ENCODE assay signal across 22 mouse cellular contexts in the genomic region with DNA sequence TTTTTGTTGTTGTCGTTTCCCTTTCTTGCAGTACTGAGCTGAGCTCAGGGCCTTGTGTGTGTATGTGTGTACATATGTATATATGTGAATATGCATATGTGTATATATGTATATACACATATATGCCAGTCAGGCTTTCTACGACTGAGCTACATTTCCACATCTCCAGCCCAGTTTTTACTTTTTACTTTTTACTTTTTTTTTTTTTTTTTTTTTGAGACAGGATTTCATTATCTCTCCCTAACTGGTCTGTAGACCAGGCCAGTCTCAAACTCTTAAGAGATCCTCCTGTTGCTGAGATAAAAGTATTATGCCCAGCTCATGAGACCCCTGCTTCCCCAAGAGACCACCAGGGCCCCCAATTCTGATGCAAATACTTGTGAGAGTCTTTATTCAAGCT. TPM values are rescaled to one million over a fixed set of nuclear protein-coding genes. Genes with fewer than 3 reads are reported as not detected.
DNase-seq lines count a peak whose midpoint lies in the region; ATAC-seq and TF ChIP-seq lines count a peak whose summit lies in the region.
"Had no signal": no experiment of that assay in that cellular context is flagged by ENCODE, and none has a peak within 500 bp of the region (broad histone marks: within the 10 kb centered on the region; RNA-seq: fewer than 3 reads in every experiment).

No protein-coding gene starts in this region.

- no peak for DNase-seq in heart, postnatal 14 days
- DNase-seq in liver, embryonic 13.5 days: no peak
- DNase-seq in liver, postnatal 0 days: no peak
- DNase-seq: adrenal gland, adult 8-10 months; adrenal gland, postnatal 36 days; cerebellum, adult 8-10 months; cerebellum, postnatal 14 days; embryo, embryonic 11 days; gastrocnemius, adult 2 months; gastrocnemius, postnatal 25 days; heart, postnatal 4 days had no signal

- no peak overlapping the region for H3K4me3 ChIP-seq in heart, embryonic 13.5 days
- no peak overlapping the region for H3K4me3 ChIP-seq in liver, embryonic 13.5 days (replicated peaks)
- H3K4me3 ChIP-seq in liver, postnatal 0 days (ENCODE audit: low read depth, low read length): no peak overlapping the region
- no peak overlapping the region for H3K4me3 ChIP-seq in ES-Bruce4 (ENCODE audit: low read depth, low read length)
- no peak overlapping the region for H3K4me3 ChIP-seq in liver, embryonic 16.5 days (ENCODE audit: low read depth, low read length)
- H3K4me3 ChIP-seq: embryonic facial prominence, embryonic 15.5 days; erythroblast, embryonic 14.5 days; gastrocnemius, adult 2 months had no signal

- H3K4me2 ChIP-seq in heart, embryonic 13.5 days: no peak overlapping the region
- no peak overlapping the region for H3K4me2 ChIP-seq in liver, embryonic 13.5 days
- H3K4me2 ChIP-seq in liver, postnatal 0 days (ENCODE audit: low read depth, low read length): no peak overlapping the region
- no peak overlapping the region for H3K4me2 ChIP-seq in liver, embryonic 16.5 days (ENCODE audit: low read depth, low read length)
- H3K4me2 ChIP-seq: embryonic facial prominence, embryonic 15.5 days had no signal

- no peaks in the 10 kb centered on the region for H3K9me3 ChIP-seq in heart, embryonic 13.5 days
- H3K9me3 ChIP-seq in liver, embryonic 13.5 days (replicated peaks): no peaks in the 10 kb centered on the region
- no peaks in the 10 kb centered on the region for H3K9me3 ChIP-seq in liver, postnatal 0 days (ENCODE audit: low read length)
- H3K9me3 ChIP-seq in ES-Bruce4 (replicated peaks; ENCODE audit: control insufficient read depth, insufficient read depth, low read length, poor library complexity, severe bottlenecking): no peaks in the 10 kb centered on the region
- H3K9me3 ChIP-seq in liver, embryonic 16.5 days (replicated peaks; ENCODE audit: control insufficient read depth, low read length): no peaks in the 10 kb centered on the region
- H3K9me3 ChIP-seq: embryonic facial prominence, embryonic 15.5 days; forebrain, embryonic 10.5 days; hindbrain, embryonic 12.5 days had no signal

- TF ChIP-seq CTCF in liver, postnatal 0 days (IDR thresholded peaks at IDR 0.05; ENCODE audit: low read depth): no peak
- no peak for TF ChIP-seq CTCF in ES-Bruce4 (IDR thresholded peaks at IDR 0.05; ENCODE audit: low read depth, low read length)

- no peak for ATAC-seq in heart, embryonic 13.5 days (ENCODE audit: extremely low read depth, insufficient number of reproducible peaks, low FRiP score, low TSS enrichment)
- ATAC-seq in liver, embryonic 13.5 days (ENCODE audit: low read depth): no peak
- ATAC-seq in liver, postnatal 0 days: no peak
- ATAC-seq in liver, embryonic 16.5 days (ENCODE audit: low read depth): no peak
- ATAC-seq: forebrain, embryonic 14.5 days had no signal

- TF ChIP-seq EP300 in liver, postnatal 0 days (IDR thresholded peaks at IDR 0.05; ENCODE audit: low read depth): no peak
- TF ChIP-seq EP300 in ES-Bruce4 (IDR thresholded peaks at IDR 0.05; ENCODE audit: insufficient read depth, low read depth, low read length): no peak

- H3K27me3 ChIP-seq in heart, embryonic 13.5 days (replicated peaks): no peaks in the 10 kb centered on the region
- H3K27me3 ChIP-seq in liver, embryonic 13.5 days: no peaks in the 10 kb centered on the region
- H3K27me3 ChIP-seq in liver, postnatal 0 days (ENCODE audit: insufficient read depth, low read length): peaks cover 8% of the 10 kb centered on the region; the same call in 1 of the 2 replicates
- H3K27me3 ChIP-seq in ES-Bruce4 (ENCODE audit: control insufficient read depth, insufficient read depth, low read length, poor library complexity, severe bottlenecking): no peaks in the 10 kb centered on the region
- H3K27me3 ChIP-seq in liver, embryonic 16.5 days (ENCODE audit: control insufficient read depth, insufficient read depth, low read depth, low read length): no peaks in the 10 kb centered on the region
- H3K27me3 ChIP-seq: CH12.LX; embryonic facial prominence, embryonic 15.5 days; hindbrain, embryonic 12.5 days had no signal

- WGBS in heart, embryonic 13.5 days: 81% methylated on average over 2 of the region's 2 CpGs
- 55% methylated on average over 2 of the region's 2 CpGs for WGBS in liver, embryonic 13.5 days (ENCODE audit: insufficient replicate concordance)
- WGBS in liver, postnatal 0 days (ENCODE audit: insufficient replicate concordance): 70% methylated on average over 2 of the region's 2 CpGs
- WGBS in liver, embryonic 16.5 days (ENCODE audit: insufficient replicate concordance): 50% methylated on average over 2 of the region's 2 CpGs

- no peak overlapping the region for H3K9ac ChIP-seq in heart, embryonic 13.5 days
- 0 out of 2 replicates have a peak overlapping the region, but pooled peaks have one; percentile 62 for H3K9ac ChIP-seq in liver, embryonic 13.5 days
- H3K9ac ChIP-seq in liver, postnatal 0 days (replicated peaks): no peak overlapping the region
- no peak overlapping the region for H3K9ac ChIP-seq in ES-Bruce4 (ENCODE audit: low read depth, poor library complexity, severe bottlenecking)
- H3K9ac ChIP-seq in liver, embryonic 16.5 days (ENCODE audit: low read depth, low read length): no peak overlapping the region
- H3K9ac ChIP-seq: embryonic facial prominence, embryonic 15.5 days; hindbrain, embryonic 12.5 days had no signal

- H3K27ac ChIP-seq in heart, embryonic 13.5 days (replicated peaks): peak overlapping the region; percentile 42
- peak overlapping the region; percentile 59 for H3K27ac ChIP-seq in liver, embryonic 13.5 days
- H3K27ac ChIP-seq in liver, postnatal 0 days (ENCODE audit: low read depth): no peak overlapping the region; the same call in 1 of the 2 replicates
- H3K27ac ChIP-seq in ES-Bruce4 (ENCODE audit: insufficient read depth, low read length): peak overlapping the region; percentile 67
- H3K27ac ChIP-seq in liver, embryonic 16.5 days (ENCODE audit: low read length): peak overlapping the region; percentile 60
- H3K27ac ChIP-seq: embryonic facial prominence, embryonic 15.5 days; forebrain, embryonic 10.5 days; gastrocnemius, adult 2 months; hindbrain, embryonic 12.5 days had no signal

- intact Hi-C loops in heart, postnatal 14 days (cut with DNase I): no loop called here

- no peak for TF ChIP-seq POLR2A in ES-Bruce4 (IDR thresholded peaks at IDR 0.05; ENCODE audit: insufficient read depth, low read length)

- peaks cover 36% of the 10 kb centered on the region for H3K4me1 ChIP-seq in heart, embryonic 13.5 days
- peaks cover 65% of the 10 kb centered on the region for H3K4me1 ChIP-seq in liver, embryonic 13.5 days (replicated peaks)
- H3K4me1 ChIP-seq in liver, postnatal 0 days (ENCODE audit: insufficient read depth): peaks cover 21% of the 10 kb centered on the region
- H3K4me1 ChIP-seq in ES-Bruce4 (ENCODE audit: control insufficient read depth, insufficient read depth, low read length): no peaks in the 10 kb centered on the region
- peaks cover 34% of the 10 kb centered on the region for H3K4me1 ChIP-seq in liver, embryonic 16.5 days (ENCODE audit: control insufficient read depth, low read depth, low read length)
- H3K4me1 ChIP-seq: embryonic facial prominence, embryonic 15.5 days had no signal

- H3K36me3 ChIP-seq in heart, embryonic 13.5 days: no peaks in the 10 kb centered on the region
- no peaks in the 10 kb centered on the region for H3K36me3 ChIP-seq in liver, embryonic 13.5 days
- H3K36me3 ChIP-seq in liver, postnatal 0 days (replicated peaks; ENCODE audit: insufficient read depth, low read length): no peaks in the 10 kb centered on the region
- H3K36me3 ChIP-seq in ES-Bruce4 (ENCODE audit: control insufficient read depth, insufficient read depth, low read length, poor library complexity, severe bottlenecking): no peaks in the 10 kb centered on the region
- no peaks in the 10 kb centered on the region for H3K36me3 ChIP-seq in liver, embryonic 16.5 days (ENCODE audit: control insufficient read depth, insufficient read depth)
- H3K36me3 ChIP-seq: embryonic facial prominence, embryonic 15.5 days; forebrain, embryonic 10.5 days; hindbrain, embryonic 12.5 days had no signal

RNA-seq across cellular contexts. Expression of a gene that starts 1.0 kb away (rescaled TPM):
- 13.4 and 15.1 TPM in 2 replicates for polyA plus RNA-seq in heart, embryonic 13.5 days (2015; fragmentation: Nextera tagmentation; extraction: Ambion mirVana)
- 1 to 10 TPM in 1 of 2 experiments, under 1 TPM in 1; 0.72 to 1.2 TPM for total RNA-seq in heart, postnatal 14 days (2021)
- polyA plus RNA-seq in liver, embryonic 13.5 days (2015; fragmentation: Nextera tagmentation; extraction: Ambion mirVana): 1.6 and 1.7 TPM in 2 replicates
- 1.5 and 2.2 TPM in 2 replicates for polyA plus RNA-seq in liver, postnatal 0 days (2015; fragmentation: Nextera tagmentation; extraction: Ambion mirVana)
- 16.4 and 20.6 TPM in 2 replicates for polyA plus RNA-seq in ES-Bruce4 (2011; ENCODE audit: insufficient read depth, insufficient read length, low read depth, missing spikeins)
- 2.9 and 3.1 TPM in 2 replicates for polyA plus RNA-seq in liver, embryonic 16.5 days (2015; fragmentation: Nextera tagmentation; extraction: Ambion mirVana)
- total RNA-seq: CH12.LX; gastrocnemius, adult 2 months; granulocyte monocyte progenitor cell, adult 5-6 weeks had no signal

RNA-seq across cellular contexts. Expression of a gene that starts 13.5 kb away (rescaled TPM):
- polyA plus RNA-seq in heart, embryonic 13.5 days (2015; fragmentation: Nextera tagmentation; extraction: Ambion mirVana): 9.7 and 10.1 TPM in 2 replicates
- total RNA-seq in heart, postnatal 14 days (2021): 1 to 10 TPM; 9.2 to 9.3 TPM
- polyA plus RNA-seq in liver, embryonic 13.5 days (2015; fragmentation: Nextera tagmentation; extraction: Ambion mirVana): 14.8 and 16.4 TPM in 2 replicates
- 18.6 and 19.4 TPM in 2 replicates for polyA plus RNA-seq in liver, postnatal 0 days (2015; fragmentation: Nextera tagmentation; extraction: Ambion mirVana)
- 9.6 and 10.9 TPM in 2 replicates for polyA plus RNA-seq in ES-Bruce4 (2011; ENCODE audit: insufficient read depth, insufficient read length, low read depth, missing spikeins)
- 15.9 and 17.2 TPM in 2 replicates for polyA plus RNA-seq in liver, embryonic 16.5 days (2015; fragmentation: Nextera tagmentation; extraction: Ambion mirVana)

RNA-seq across cellular contexts. Expression of a gene that starts 18.9 kb away (rescaled TPM):
- 64.8 and 67.1 TPM in 2 replicates for polyA plus RNA-seq in heart, embryonic 13.5 days (2015; fragmentation: Nextera tagmentation; extraction: Ambion mirVana)
- total RNA-seq in heart, postnatal 14 days (2021): 10 to 100 TPM; 41.4 to 49.9 TPM
- polyA plus RNA-seq in liver, embryonic 13.5 days (2015; fragmentation: Nextera tagmentation; extraction: Ambion mirVana): 35.2 and 36.5 TPM in 2 replicates
- polyA plus RNA-seq in liver, postnatal 0 days (2015; fragmentation: Nextera tagmentation; extraction: Ambion mirVana): 14.7 and 16.6 TPM in 2 replicates
- 69.4 and 88.5 TPM in 2 replicates for polyA plus RNA-seq in ES-Bruce4 (2011; ENCODE audit: insufficient read depth, insufficient read length, low read depth, missing spikeins)
- polyA plus RNA-seq in liver, embryonic 16.5 days (2015; fragmentation: Nextera tagmentation; extraction: Ambion mirVana): 23.4 and 24.6 TPM in 2 replicates

RNA-seq across cellular contexts. Expression of a gene that starts 20.9 kb away (rescaled TPM):
- polyA plus RNA-seq in heart, embryonic 13.5 days (2015; fragmentation: Nextera tagmentation; extraction: Ambion mirVana): 1.4 and 1.6 TPM in 2 replicates
- 1 to 10 TPM; 2.2 to 2.9 TPM for total RNA-seq in heart, postnatal 14 days (2021)
- polyA plus RNA-seq in liver, embryonic 13.5 days (2015; fragmentation: Nextera tagmentation; extraction: Ambion mirVana): 1.4 and 1.7 TPM in 2 replicates
- polyA plus RNA-seq in liver, postnatal 0 days (2015; fragmentation: Nextera tagmentation; extraction: Ambion mirVana): 0.99 and 1.6 TPM in 2 replicates
- polyA plus RNA-seq in ES-Bruce4 (2011; ENCODE audit: insufficient read depth, insufficient read length, low read depth, missing spikeins): 9.8 and 14.1 TPM in 2 replicates
- polyA plus RNA-seq in liver, embryonic 16.5 days (2015; fragmentation: Nextera tagmentation; extraction: Ambion mirVana): 0.71 and 1.0 TPM in 2 replicates
- total RNA-seq: adrenal gland, postnatal 36 days; ES-E14 had no signal

RNA-seq across cellular contexts. Expression of a gene that starts 25.3 kb away (rescaled TPM):
- 12.5 and 15.2 TPM in 2 replicates for polyA plus RNA-seq in heart, embryonic 13.5 days (2015; fragmentation: Nextera tagmentation; extraction: Ambion mirVana)
- total RNA-seq in heart, postnatal 14 days (2021): 10 to 100 TPM; 21.8 to 26.1 TPM
- 9.0 and 12.6 TPM in 2 replicates for polyA plus RNA-seq in liver, embryonic 13.5 days (2015; fragmentation: Nextera tagmentation; extraction: Ambion mirVana)
- polyA plus RNA-seq in liver, postnatal 0 days (2015; fragmentation: Nextera tagmentation; extraction: Ambion mirVana): 8.5 and 9.6 TPM in 2 replicates
- polyA plus RNA-seq in ES-Bruce4 (2011; ENCODE audit: insufficient read depth, insufficient read length, low read depth, missing spikeins): 31.6 and 39.1 TPM in 2 replicates
- polyA plus RNA-seq in liver, embryonic 16.5 days (2015; fragmentation: Nextera tagmentation; extraction: Ambion mirVana): 9.5 and 9.7 TPM in 2 replicates
